Mouse (Mus musculus) CD4-positive, CD25-positive, alpha-beta regulatory T cell, adult 2 months (primary cell): Measurements from ENCODE around the gene Ntn1.

ENCODE experiments used
- DNase-seq: peaks from one replicate; pipeline ENCODE4 v3.0.0-alpha.2; 2012; ENCODE audit warnings: low read depth, low spot score

Gene Ntn1

GRCm38 (mm10) chr11:68331676-68332265 is 68.9 kb downstream of the Ntn1 start:
- DNase-seq, result no peak

DNA sequence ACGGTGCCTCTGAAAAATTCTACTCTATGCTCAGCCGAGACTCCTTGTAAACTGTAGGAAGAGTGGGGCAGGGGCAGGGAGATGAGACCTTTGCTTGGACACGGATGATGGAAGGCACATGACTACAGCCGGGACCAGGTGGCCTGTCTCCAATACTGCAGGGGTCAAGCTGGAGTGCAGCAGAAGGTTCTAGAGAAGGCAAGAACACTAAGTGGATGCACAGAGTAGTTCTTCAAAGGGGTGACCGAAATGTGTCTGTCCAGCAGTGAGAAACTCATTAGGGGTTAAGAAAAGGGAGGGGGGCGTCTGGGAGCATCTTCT is 69.5 kb downstream of the Ntn1 start:
- DNase-seq, result no peak

DNA sequence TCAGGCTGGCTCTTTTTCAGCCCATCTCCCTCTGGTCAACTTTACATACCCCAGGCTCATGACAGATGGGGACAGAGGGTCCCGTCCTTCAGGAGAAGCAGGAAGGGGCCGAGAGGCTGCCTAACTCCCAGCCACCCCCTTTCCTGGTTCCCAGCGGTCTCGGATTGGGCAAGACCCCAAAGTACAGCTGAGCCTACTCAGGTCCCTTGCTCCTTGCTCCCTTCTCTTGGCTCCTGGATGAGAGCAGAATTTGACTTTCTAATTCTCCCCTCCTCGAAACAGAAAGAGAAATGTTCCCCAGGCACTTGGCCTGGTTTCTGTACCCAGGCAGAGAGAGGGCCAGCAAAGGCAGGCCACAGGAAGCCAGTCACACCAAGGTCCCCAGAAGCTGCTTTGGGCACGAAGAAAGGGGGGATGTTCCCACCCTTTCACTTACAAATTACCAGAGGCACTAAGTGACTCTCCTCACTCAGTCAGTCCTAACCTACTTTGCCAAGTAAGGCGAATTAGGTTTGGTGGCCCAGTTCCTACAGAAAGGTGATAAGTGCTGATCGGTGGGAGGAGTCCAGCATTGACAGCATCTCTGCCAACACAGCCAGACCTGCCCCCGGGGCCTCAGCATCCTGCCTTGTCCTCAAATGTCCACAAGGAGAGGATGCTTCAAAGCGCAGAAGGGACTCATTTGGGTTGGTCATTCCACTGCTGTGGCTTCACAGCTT is 70.1 kb downstream of the Ntn1 start:
- no peak for DNase-seq

GRCm38 (mm10) chr11:68324863-68325262 is 75.8 kb downstream of the Ntn1 start:
- DNase-seq, result peak; percentile 11

DNA sequence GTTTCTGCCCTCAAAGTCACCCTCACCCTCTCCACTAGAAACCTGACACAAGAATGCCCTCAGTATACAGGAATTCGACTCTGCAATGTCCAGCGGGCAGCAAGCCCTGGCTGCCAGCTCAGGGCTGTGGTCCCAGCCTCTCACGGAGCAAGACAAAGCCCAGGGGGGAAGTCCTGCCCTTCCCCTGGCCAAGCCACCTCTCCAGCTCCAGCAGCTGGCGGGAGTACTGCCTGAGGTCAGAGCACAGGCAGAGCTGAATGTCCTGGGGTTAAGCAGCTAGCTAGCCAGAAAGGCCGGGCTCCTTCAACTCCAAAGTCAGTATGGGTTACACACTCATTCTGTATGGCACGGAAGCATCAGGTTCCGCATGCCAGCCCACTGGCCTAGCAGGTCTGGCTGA is 79.2 kb downstream of the Ntn1 start:
- no peak for DNase-seq

GRCm38 (mm10) chr11:68315551-68316130 is 85.0 kb downstream of the Ntn1 start:
- no peak for DNase-seq

- no peak for DNase-seq
Measured at GRCm38 (mm10) chr11:68313861-68314260, 86.8 kb downstream of the Ntn1 start.

DNA sequence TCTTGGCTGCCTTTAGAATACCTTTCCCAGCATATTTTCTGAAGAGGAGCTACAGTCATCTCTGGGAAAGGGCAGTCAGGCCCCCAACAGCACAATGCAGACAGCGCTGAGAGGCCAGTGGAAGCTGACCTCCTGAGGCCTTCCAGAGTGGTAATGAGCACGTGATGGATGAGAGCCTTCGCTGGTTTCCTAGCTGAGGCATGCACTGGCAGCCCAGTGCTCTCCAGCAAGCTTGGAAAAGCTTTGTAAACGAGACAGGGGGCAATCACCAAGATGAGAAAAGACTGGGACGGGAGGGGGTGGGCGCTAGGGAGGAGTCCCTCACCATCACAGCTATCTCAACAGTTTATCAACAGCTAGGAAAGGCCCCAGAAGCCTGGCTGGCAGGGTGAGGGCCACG is 87.6 kb downstream of the Ntn1 start:
- no peak for DNase-seq

DNA sequence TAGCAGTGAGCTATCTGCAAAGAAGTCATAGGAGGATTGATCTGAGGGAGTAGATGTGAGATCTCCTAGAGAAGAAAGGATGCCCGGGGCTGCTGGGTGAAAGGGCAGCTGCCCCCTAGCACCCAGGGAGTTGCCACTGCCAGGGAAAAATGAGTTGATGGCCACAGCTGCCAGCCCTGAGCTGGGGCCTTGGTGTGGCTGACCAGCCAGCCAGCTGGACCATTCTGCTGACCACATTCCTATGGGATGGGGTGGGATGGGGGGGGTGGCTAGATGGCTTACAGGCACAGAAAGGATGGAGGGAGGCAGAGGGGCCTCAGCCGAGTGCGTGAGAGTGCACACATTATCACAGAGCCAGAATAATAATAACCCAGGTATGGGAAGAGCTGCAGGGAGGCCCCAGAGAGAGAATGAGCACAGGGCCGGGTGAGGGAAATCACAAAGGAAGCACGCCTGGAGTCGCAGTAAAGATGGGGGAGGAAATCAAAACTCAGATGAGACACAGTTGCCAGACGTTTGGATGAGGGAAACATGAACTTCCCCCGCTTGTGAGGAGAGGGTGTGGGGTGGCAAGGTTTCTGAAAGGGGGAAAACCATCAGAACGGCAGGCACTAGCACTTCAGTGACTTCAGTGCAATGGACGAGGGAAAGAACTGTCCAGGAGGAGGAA is 91.6 kb downstream of the Ntn1 start:
- DNase-seq, result no peak

DNA sequence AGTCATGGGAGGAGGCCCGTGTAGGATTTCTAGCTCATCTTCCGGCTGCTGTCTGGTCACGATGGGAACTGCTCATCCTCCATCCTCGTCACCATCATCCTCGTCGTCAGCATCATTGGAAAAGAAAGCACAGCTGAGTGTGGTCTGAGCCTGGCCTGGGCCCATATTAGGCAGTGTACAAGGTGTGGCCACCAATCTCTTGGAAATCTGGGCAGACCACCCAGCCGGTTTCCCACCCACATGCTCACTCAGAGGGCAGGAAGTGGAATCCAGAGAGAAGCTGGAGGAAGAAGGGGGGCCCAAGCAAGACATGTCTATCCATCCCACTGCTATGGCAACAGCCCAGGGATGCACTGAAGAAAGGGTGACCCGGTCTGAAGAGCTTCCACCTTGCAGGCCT is 94.6 kb downstream of the Ntn1 start:
- DNase-seq, result no peak

- no peak for DNase-seq
Measured at GRCm38 (mm10) chr11:68302323-68302722, 98.3 kb downstream of the Ntn1 start.

- DNase-seq, result no peak
Measured at GRCm38 (mm10) chr11:68301660-68302059, 99.0 kb downstream of the Ntn1 start.

DNA sequence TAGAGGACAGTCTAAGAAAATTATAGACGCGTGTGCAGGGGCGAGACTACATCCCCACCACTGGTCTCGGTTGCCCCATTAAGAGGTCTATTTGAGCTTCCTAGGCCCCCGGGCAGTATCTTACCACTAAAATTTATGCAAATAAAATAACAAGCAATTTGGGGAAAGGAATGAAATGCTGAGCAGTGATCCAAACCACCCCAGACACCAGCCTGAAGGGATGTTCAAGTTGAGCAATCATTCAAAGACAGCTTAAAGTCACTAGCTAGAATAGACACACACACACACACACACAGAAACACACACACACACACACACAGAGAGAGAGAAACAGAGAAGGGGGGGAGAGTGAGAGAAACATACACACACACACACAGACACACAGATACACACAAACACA is 105.1 kb downstream of the Ntn1 start:
- DNase-seq, result no peak

GRCm38 (mm10) chr11:68290631-68291030 is 110.0 kb downstream of the Ntn1 start:
- DNase-seq, result no peak

DNA sequence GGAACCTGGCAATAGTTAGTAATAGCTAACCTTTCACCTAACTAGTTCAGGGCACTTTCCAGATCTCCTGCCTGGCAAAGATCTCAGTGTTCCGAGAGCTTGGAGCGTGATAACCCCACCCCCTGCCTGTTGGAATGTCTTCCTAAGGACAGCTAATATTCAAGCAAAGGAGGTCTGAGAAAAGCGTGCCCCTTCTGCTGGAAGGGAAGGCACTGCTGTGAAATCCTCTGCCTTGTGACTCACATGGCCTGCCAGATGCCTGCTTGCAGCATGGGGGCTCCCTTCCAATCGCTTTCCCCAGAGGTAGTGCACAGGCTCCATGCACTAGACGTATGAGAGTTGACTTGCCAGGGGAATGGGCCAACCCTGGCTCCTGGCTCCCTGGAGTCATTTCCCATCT is 113.3 kb downstream of the Ntn1 start:
- DNase-seq, result no peak

- DNase-seq, result no peak
Measured at GRCm38 (mm10) chr11:68286142-68286808, 114.3 kb downstream of the Ntn1 start.

GRCm38 (mm10) chr11:68285754-68286141 is 114.9 kb downstream of the Ntn1 start:
- no peak for DNase-seq

- DNase-seq, result peak; percentile 24
Measured at GRCm38 (mm10) chr11:68280001-68280510, 120.6 kb downstream of the Ntn1 start.

DNA sequence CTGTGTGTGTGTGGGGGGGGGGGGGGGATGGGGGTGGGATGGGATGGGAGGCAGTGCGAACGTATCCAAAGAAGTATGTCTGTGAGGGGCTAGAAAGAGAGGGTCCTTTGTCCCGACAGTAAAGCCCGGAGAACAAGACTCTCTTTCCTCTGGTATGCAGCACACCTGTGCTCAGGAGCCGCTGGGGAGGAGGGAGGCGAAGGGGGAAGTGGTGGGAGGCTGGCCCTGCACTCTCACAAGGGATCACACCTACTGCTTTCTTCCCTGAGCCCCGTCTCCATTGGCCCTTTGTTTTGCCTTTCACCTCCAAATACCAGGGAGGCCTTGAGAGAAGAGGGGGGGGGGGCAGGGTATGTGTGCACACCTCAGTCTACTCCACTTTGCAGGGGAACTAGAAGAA is 123.7 kb downstream of the Ntn1 start:
- no peak for DNase-seq

DNA sequence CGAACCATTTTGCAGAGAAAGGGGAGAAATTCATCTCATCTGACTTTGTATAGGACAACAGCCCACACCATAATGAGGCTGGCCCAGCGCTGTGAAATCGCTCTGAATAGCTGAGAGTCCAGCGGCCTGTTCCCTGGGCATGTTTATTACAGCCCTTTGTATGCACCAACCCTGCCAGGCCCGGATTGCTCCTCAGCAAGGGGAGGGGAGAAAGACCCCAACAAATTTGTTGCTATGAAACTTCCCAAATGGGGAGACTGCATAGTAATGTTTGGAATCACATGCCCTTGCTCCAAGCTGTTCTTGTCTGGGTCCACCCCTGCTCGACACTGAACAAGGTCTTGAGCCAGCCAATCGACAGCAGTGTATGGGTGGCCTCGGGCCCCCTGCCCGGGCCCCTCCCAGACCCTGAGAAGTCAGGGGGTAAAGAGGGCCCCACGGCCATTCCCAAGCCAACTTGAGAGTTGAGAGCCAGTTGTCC is 126.3 kb downstream of the Ntn1 start:
- DNase-seq, result no peak

- DNase-seq, result no peak
Measured at GRCm38 (mm10) chr11:68273855-68274254, 126.8 kb downstream of the Ntn1 start.
